Mouse (Mus musculus) C3H10T1/2 (cell line): Measurements from ENCODE around the gene Fv1. TPM values are rescaled to one million over a fixed set of nuclear protein-coding genes. Genes with fewer than 3 reads are reported as not detected.

Experiments used
- polyA plus RNA-seq, 2 experiments: library from polyadenylated mRNA; unstranded; fragments of >200 nt; fragmentation: generic; extraction: Trizol; gene quantifications; one replicate each; pipeline ENCODE4 v1.2.1; 2012; ENCODE audit warnings: missing spikeins in 2 of 2

Fv1 gene
- 1 to 10 TPM in 1 of 2 experiments, under 1 TPM in 1; 0.26 to 2.9 TPM for polyA plus RNA-seq

GRCm38 (mm10) chr4:147868450-147869031, at the start of gene Fv1, which contains the start of gene Miip:
Fv1 (plus strand) TSS chr4:147868979.
Miip (minus strand) TSS chr4:147868816.

GRCm38 (mm10) chr4:147847614-147848583, 20.9 kb upstream of the Fv1 start, which contains the start of gene Zfp933:
Zfp933 (minus strand) TSS chr4:147848366.

GRCm38 (mm10) chr4:147904313-147905089, 35.7 kb downstream of the Fv1 start, which contains the start of gene Mfn2:
Mfn2 (minus strand) TSS chr4:147904704.

Other genes starting within 250 kb of the Fv1 start
- 1 to 10 TPM in 1 of 2 experiments, under 1 TPM in 1; 0.11 to 1.2 TPM for gene Zfp979, start 226.5 kb upstream of the Fv1 start, polyA plus RNA-seq
- gene Zfp534, start 166.4 kb upstream of the Fv1 start, polyA plus RNA-seq: under 1 TPM in 1 of 2 experiments, not detected in 1; 0.01 TPM
- under 1 TPM in 1 of 2 experiments, not detected in 1; 0.05 TPM for gene Zfp984, start 59.2 kb upstream of the Fv1 start, polyA plus RNA-seq
- under 1 TPM; 0.02 to 0.35 TPM for gene Zfp933, start 20.6 kb upstream of the Fv1 start, polyA plus RNA-seq
- 10 to 100 TPM; 18.3 to 21.0 TPM for gene Miip, start 163 bp upstream of the Fv1 start, polyA plus RNA-seq
- gene Mfn2, start 35.7 kb downstream of the Fv1 start, polyA plus RNA-seq: 10 to 100 TPM; 21.7 to 28.1 TPM
- gene Plod1, start 67.8 kb downstream of the Fv1 start, polyA plus RNA-seq: 10 to 100 TPM; 25.9 to 69.0 TPM
- gene 2510039O18Rik, start 71.9 kb downstream of the Fv1 start, polyA plus RNA-seq: 10 to 100 TPM; 15.3 to 43.6 TPM
- not detected for gene Nppb, start 116.8 kb downstream of the Fv1 start, polyA plus RNA-seq
- not detected for gene Nppa, start 131.7 kb downstream of the Fv1 start, polyA plus RNA-seq
- gene Clcn6, start 169.8 kb downstream of the Fv1 start, polyA plus RNA-seq: 1 to 10 TPM; 1.5 to 7.3 TPM
- 10 to 100 TPM in 1 of 2 experiments, 1 to 10 TPM in 1; 4.5 to 16.9 TPM for gene Mthfr, start 170.1 kb downstream of the Fv1 start, polyA plus RNA-seq
- 10 to 100 TPM; 17.7 TPM for gene Agtrap, start 219.1 kb downstream of the Fv1 start, polyA plus RNA-seq